Mouse (Mus musculus) layer of hippocampus, adult 8-10 months (tissue): ENCODE measurements around the gene Tmc8. TPM values are rescaled to one million over a fixed set of nuclear protein-coding genes. Genes with fewer than 3 reads are reported as not detected.

Experiments
- total RNA-seq, 4 experiments: library from RNA; stranded (reverse); gene quantifications; 2 replicates each; pipeline ENCODE4 v1.2.4; 2022

The Tmc8 gene
- total RNA-seq, 4 experiments from 2014 or later = 0.52 to 1.5 (median 0.85) TPM

Other genes with a start within 250 kb of the Tmc8 start
- gene Tnrc6c, start 127.8 kb upstream of the Tmc8 start, total RNA-seq = 10 to 100 TPM; 69.4 to 83.2 (median 76.7) TPM
- 10 to 100 TPM; 11.6 to 27.6 (median 16.2) TPM for gene Tmc6, start 122 bp downstream of the Tmc8 start, total RNA-seq
- 1 to 10 TPM in 1 of 4 experiments, under 1 TPM in 2, not detected in 1; 0.61 to 1.2 (median 0.75) TPM for gene 6030468B19Rik, start 15.6 kb downstream of the Tmc8 start, total RNA-seq
- gene Gm20708, start 27.6 kb downstream of the Tmc8 start, total RNA-seq = 1 to 10 TPM in 3 of 4 experiments, not detected in 1; 1.7 to 2.2 (median 1.9) TPM
- gene Syngr2, start 27.6 kb downstream of the Tmc8 start, total RNA-seq = 10 to 100 TPM; 11.4 to 33.5 (median 24.5) TPM
- 1 to 10 TPM; 4.0 to 5.4 (median 4.2) TPM for gene Afmid, start 43.8 kb downstream of the Tmc8 start, total RNA-seq
- gene Tk1, start 44.0 kb downstream of the Tmc8 start, total RNA-seq = 1 to 10 TPM in 1 of 4 experiments, under 1 TPM in 3; 0.54 to 1.3 (median 0.88) TPM
- 1 to 10 TPM in 2 of 4 experiments, under 1 TPM in 2; 0.12 to 1.6 (median 0.86) TPM for gene Birc5, start 67.2 kb downstream of the Tmc8 start, total RNA-seq
- gene Tmem235, start 78.7 kb downstream of the Tmc8 start, total RNA-seq = under 1 TPM in 1 of 4 experiments, not detected in 3; 0.24 TPM
- 1 to 10 TPM; 3.1 to 5.9 (median 5.6) TPM for gene Tha1, start 91.4 kb downstream of the Tmc8 start, total RNA-seq
- gene Socs3, start 188.0 kb downstream of the Tmc8 start, total RNA-seq = 1 to 10 TPM in 3 of 4 experiments, under 1 TPM in 1; 0.81 to 7.9 (median 3.3) TPM
- gene Pgs1, start 204.2 kb downstream of the Tmc8 start, total RNA-seq = 10 to 100 TPM; 71.3 to 80.4 (median 78.8) TPM